Mouse (Mus musculus): ENCODE measurements around the gene Pigb. TPM values are rescaled to one million over a fixed set of nuclear protein-coding genes. Genes with fewer than 3 reads are reported as not detected.
A peak's percentile ranks its signal among the peaks of the same experiment; 100 is the strongest.

The Pigb gene
- polyA plus RNA-seq, 1 experiment from 2014 or later, result 9.5 TPM

DNA sequence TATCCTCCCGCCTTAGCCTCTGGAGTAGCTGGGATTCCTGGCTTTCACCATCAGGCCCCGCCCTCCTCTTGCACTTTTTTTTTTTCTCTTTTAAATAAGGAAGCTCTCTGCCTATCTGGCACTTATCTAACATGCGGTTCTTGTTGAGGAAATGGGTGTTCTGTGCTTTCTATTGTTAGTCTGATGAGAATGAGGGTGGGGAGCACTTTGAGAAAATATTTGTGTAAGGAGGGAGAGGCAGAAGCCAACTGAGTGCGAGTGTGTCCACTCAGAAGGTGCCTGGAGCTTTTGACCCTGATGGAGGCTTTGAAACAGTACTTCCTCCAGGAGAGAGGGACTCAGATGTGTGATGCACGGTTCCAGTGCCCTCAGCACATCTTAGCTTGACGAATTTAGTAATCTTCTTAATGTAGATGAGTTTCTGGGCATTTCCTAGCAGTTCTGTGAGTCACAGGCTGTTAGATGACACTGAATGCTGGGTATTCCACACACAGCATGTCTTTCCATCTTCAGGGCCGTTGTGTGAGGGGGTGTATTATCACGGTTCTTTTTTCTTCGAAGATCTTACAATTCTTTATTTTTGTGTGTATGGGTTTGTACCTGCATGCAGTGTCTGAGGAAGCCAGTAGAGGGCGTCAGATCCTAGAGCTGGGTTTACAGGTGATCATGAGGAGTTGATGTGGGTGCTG is 30.9 kb upstream of the Pigb start:
- no peaks in the 10 kb centered on the region for H3K27me3 ChIP-seq (replicated peaks)
- ATAC-seq (ENCODE audit: insufficient number of reproducible peaks, low FRiP score), result peak; percentile 66
- H3K9ac ChIP-seq, result no peak overlapping the region
- no peaks in the 10 kb centered on the region for H3K9me3 ChIP-seq (replicated peaks)
- no peak overlapping the region for H3K4me3 ChIP-seq
- 55% methylated on average over 10 of the region's 10 CpGs for WGBS
- peak overlapping the region; percentile 49 for H3K27ac ChIP-seq (ENCODE audit: poor library complexity, severe bottlenecking)
- peaks cover 16% of the 10 kb centered on the region for H3K4me1 ChIP-seq (replicated peaks)
- no peaks in the 10 kb centered on the region for H3K36me3 ChIP-seq
- no peak overlapping the region for H3K4me2 ChIP-seq

GRCm38 (mm10) chr9:73068688-73069087 is 28.5 kb upstream of the Pigb start:
- no peak overlapping the region for H3K27ac ChIP-seq (ENCODE audit: poor library complexity, severe bottlenecking)
- H3K4me2 ChIP-seq, result no peak overlapping the region
- no peaks in the 10 kb centered on the region for H3K27me3 ChIP-seq (replicated peaks)
- ATAC-seq (ENCODE audit: insufficient number of reproducible peaks, low FRiP score), result no peak
- H3K9me3 ChIP-seq (replicated peaks), result no peaks in the 10 kb centered on the region
- H3K4me1 ChIP-seq (replicated peaks), result peaks cover 20% of the 10 kb centered on the region
- no peaks in the 10 kb centered on the region for H3K36me3 ChIP-seq
- no peak overlapping the region for H3K9ac ChIP-seq
- no peak overlapping the region for H3K4me3 ChIP-seq
- 62% methylated on average over 6 of the region's 6 CpGs for WGBS

- Histone ChIP-seq H3K4me3 (no peak overlapping the region), H3K9ac (no peak overlapping the region), H3K36me3 (no peaks in the 10 kb centered on the region), H3K27ac (ENCODE audit: poor library complexity, severe bottlenecking) (peak overlapping the region; percentile 22; the same call in 1 of the 2 replicates), H3K27me3 (replicated peaks) (no peaks in the 10 kb centered on the region), H3K4me1 (replicated peaks) (peaks cover 24% of the 10 kb centered on the region), H3K9me3 (replicated peaks) (no peaks in the 10 kb centered on the region), H3K4me2 (no peak overlapping the region)
- ATAC-seq (ENCODE audit: insufficient number of reproducible peaks, low FRiP score), result peak; percentile 49; the same call in 1 of the 2 replicates
- 25% methylated on average over 6 of the region's 6 CpGs for WGBS
Observed at GRCm38 (mm10) chr9:73068230-73068679, 28.1 kb upstream of the Pigb start.

DNA sequence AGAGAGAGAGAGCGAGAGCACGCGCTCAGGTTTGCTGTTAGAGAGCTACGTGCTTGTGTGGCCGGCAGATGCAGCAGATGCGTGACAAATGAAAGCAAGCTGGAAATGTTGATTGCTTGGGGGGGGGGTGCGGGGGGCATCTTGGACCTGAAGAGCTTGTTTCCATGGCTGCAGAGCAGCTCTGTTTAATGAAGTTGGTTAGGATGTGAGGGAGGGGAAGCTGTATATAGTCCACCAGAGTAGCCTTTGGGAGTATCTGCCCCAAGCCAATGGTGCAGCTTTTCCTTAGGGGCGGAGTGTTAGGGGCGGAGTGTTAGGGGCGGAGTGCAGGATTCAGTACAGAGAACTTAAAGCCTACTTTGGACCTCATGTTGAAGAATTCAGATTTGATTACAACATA is 26.9 kb upstream of the Pigb start:
- Histone ChIP-seq H3K9ac (no peak overlapping the region), H3K36me3 (no peaks in the 10 kb centered on the region), H3K4me1 (replicated peaks) (peaks cover 26% of the 10 kb centered on the region), H3K27me3 (replicated peaks) (no peaks in the 10 kb centered on the region), H3K4me3 (no peak overlapping the region), H3K27ac (ENCODE audit: poor library complexity, severe bottlenecking) (no peak overlapping the region), H3K4me2 (peak overlapping the region; percentile 58), H3K9me3 (replicated peaks) (no peaks in the 10 kb centered on the region)
- 24% methylated on average over 10 of the region's 10 CpGs for WGBS
- no peak for ATAC-seq (ENCODE audit: insufficient number of reproducible peaks, low FRiP score)

DNA sequence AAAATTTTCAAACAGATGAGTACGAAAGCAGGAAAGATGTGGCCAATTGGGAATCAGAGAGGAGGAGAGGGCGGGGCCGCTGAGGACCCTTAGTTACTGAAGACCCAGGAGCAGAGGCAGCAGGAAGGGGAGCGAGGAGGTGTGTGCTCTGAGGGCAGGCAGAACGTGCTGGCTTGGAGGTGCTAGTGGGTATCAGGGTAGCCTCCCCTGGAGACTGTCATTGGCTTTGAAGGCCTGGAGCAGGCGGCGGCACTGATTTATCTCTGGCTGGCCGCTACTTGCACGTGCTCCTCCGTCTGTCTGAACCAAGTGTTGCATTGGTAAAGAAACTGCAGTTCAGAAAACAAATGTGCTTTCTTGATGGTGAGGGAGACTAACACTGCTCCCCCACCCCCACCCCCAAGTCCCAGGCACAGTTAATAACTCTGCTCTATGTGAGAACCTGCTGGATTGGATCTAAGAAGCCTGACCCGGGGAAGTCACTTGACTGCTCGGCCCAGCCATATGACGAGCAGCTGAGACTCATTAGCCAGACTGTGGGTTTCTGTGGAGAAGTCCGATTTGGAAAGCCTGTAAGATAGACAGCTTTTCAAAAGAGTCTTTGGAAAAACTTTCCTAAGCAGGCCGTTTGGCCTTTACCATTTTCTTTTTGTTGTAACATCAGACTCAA is 23.6 kb upstream of the Pigb start:
- H3K27ac ChIP-seq (ENCODE audit: poor library complexity, severe bottlenecking), result no peak overlapping the region
- peak overlapping the region; percentile 58 for H3K4me2 ChIP-seq
- ATAC-seq (ENCODE audit: insufficient number of reproducible peaks, low FRiP score), result no peak
- no peaks in the 10 kb centered on the region for H3K9me3 ChIP-seq (replicated peaks)
- no peaks in the 10 kb centered on the region for H3K27me3 ChIP-seq (replicated peaks)
- no peak overlapping the region for H3K4me3 ChIP-seq
- whole genome bisulfite sequencing, result 21% methylated on average over 15 of the region's 15 CpGs
- H3K36me3 ChIP-seq, result no peaks in the 10 kb centered on the region
- H3K4me1 ChIP-seq (replicated peaks), result peaks cover 26% of the 10 kb centered on the region
- H3K9ac ChIP-seq, result 0 out of 2 replicates have a peak overlapping the region, but pooled peaks have one; percentile 31

DNA sequence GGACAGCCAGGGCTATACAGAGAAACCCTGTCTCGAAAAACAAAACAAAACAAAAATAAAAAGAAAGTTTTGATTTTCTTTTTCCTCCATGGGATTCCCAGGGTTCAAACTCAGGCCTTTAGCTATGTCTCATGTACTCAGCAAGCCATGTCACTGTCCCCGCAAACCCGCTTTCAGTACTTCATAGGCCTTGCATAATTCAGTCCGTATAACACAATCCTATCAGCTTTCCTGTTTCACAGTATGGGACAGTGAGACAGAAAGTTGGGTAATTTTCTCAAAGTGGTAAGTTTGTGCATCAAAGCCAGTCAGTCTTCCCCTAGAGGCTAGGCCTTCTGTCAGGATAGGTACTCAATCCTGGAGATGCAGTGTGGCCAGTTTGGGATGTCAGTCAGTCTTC is 19.0 kb upstream of the Pigb start:
- 76% methylated on average over 4 of the region's 4 CpGs for WGBS

DNA sequence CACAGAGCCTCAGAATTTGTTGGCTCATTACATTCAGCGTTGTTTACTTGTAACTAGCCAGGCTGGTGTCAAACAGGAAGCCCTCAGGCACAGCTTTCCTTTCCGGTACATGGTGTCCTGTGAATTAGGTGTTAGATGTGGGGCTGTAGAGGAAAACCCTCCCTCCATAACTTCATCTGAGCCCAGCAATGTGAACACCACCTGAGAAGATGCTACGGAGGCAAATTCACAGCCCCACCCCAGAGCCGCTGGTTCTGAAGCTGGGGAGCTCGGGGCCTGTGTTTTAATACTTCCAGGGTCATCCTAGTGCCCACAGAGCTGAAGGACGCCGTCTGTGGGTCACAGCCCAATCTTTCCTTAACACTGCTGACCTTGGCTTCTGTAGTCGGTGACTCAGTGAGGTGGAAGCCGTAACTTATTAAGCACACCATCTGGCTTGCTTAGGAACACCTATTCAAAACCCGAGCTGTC is 15.3 kb upstream of the Pigb start:
- no peak overlapping the region for H3K4me2 ChIP-seq
- ATAC-seq (ENCODE audit: insufficient number of reproducible peaks, low FRiP score), result no peak
- H3K4me3 ChIP-seq, result no peak overlapping the region
- H3K9ac ChIP-seq, result no peak overlapping the region
- H3K4me1 ChIP-seq (replicated peaks), result 0 out of 2 replicates have a peak, but pooled peaks cover 5% of the 10 kb centered on the region
- WGBS, result 56% methylated on average over 10 of the region's 10 CpGs
- H3K27ac ChIP-seq (ENCODE audit: poor library complexity, severe bottlenecking), result no peak overlapping the region
- no peaks in the 10 kb centered on the region for H3K27me3 ChIP-seq (replicated peaks)
- no peaks in the 10 kb centered on the region for H3K9me3 ChIP-seq (replicated peaks)
- no peaks in the 10 kb centered on the region for H3K36me3 ChIP-seq

More for the DNA sequence above, 19.0 kb upstream of the Pigb start:
- Histone ChIP-seq H3K9me3 (replicated peaks) (no peaks in the 10 kb centered on the region), H3K27me3 (replicated peaks) (no peaks in the 10 kb centered on the region), H3K4me2 (no peak overlapping the region), H3K36me3 (no peaks in the 10 kb centered on the region), H3K4me3 (no peak overlapping the region), H3K4me1 (replicated peaks) (peaks cover 15% of the 10 kb centered on the region), H3K27ac (ENCODE audit: poor library complexity, severe bottlenecking) (no peak overlapping the region), H3K9ac (no peak overlapping the region)
- ATAC-seq (ENCODE audit: insufficient number of reproducible peaks, low FRiP score), result no peak

- Histone ChIP-seq H3K4me3 (no peak overlapping the region), H3K36me3 (no peaks in the 10 kb centered on the region), H3K9me3 (replicated peaks) (no peaks in the 10 kb centered on the region), H3K27ac (ENCODE audit: poor library complexity, severe bottlenecking) (no peak overlapping the region), H3K27me3 (replicated peaks) (no peaks in the 10 kb centered on the region), H3K4me1 (replicated peaks) (peaks cover 5% of the 10 kb centered on the region; the same call in 1 of the 2 replicates), H3K9ac (no peak overlapping the region), H3K4me2 (no peak overlapping the region)
- 59% methylated on average over 8 of the region's 8 CpGs for WGBS
- ATAC-seq (ENCODE audit: insufficient number of reproducible peaks, low FRiP score), result no peak
Observed at GRCm38 (mm10) chr9:73050606-73051005, 10.4 kb upstream of the Pigb start.

GRCm38 (mm10) chr9:73049833-73050232 is 9.7 kb upstream of the Pigb start:
- ATAC-seq (ENCODE audit: insufficient number of reproducible peaks, low FRiP score), result no peak
- Histone ChIP-seq H3K9me3 (replicated peaks) (no peaks in the 10 kb centered on the region), H3K9ac (no peak overlapping the region), H3K4me1 (replicated peaks) (no peaks in the 10 kb centered on the region; the same call in 1 of the 2 replicates), H3K27ac (ENCODE audit: poor library complexity, severe bottlenecking) (no peak overlapping the region), H3K4me3 (no peak overlapping the region), H3K4me2 (no peak overlapping the region), H3K27me3 (replicated peaks) (no peaks in the 10 kb centered on the region), H3K36me3 (no peaks in the 10 kb centered on the region)
- WGBS, result 58% methylated on average over 5 of the region's 5 CpGs

DNA sequence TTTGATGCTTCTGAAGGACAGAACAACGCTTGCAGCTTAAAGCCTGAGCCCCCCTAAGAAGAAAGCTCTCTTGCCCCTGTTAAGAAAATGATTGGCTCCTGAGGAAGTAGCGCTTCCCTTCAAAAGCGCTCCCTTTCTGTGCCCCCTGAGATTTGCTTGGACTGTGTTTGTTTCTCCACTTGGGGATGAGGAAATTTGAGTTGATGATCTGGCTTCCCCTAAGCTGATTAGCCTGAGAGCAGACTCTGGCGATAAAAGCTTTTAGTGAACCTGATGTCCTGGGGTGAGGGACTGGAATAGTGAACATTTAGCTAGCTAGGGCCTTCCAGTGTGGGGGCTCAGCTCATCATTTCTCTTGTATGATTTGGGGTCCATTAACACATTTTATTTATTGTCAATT is 8.7 kb upstream of the Pigb start:
- no peak overlapping the region for H3K9ac ChIP-seq
- no peak overlapping the region for H3K4me3 ChIP-seq
- H3K36me3 ChIP-seq, result no peaks in the 10 kb centered on the region
- peaks cover 4% of the 10 kb centered on the region; the same call in 1 of the 2 replicates for H3K4me1 ChIP-seq (replicated peaks)
- H3K27me3 ChIP-seq (replicated peaks), result no peaks in the 10 kb centered on the region
- no peaks in the 10 kb centered on the region for H3K9me3 ChIP-seq (replicated peaks)
- ATAC-seq (ENCODE audit: insufficient number of reproducible peaks, low FRiP score), result no peak
- H3K4me2 ChIP-seq, result no peak overlapping the region
- 12% methylated on average over 4 of the region's 4 CpGs for WGBS
- no peak overlapping the region for H3K27ac ChIP-seq (ENCODE audit: poor library complexity, severe bottlenecking)

- no peak overlapping the region for H3K4me2 ChIP-seq
- no peak overlapping the region for H3K4me3 ChIP-seq
- H3K27ac ChIP-seq (ENCODE audit: poor library complexity, severe bottlenecking), result no peak overlapping the region
- peaks cover 4% of the 10 kb centered on the region; the same call in 1 of the 2 replicates for H3K4me1 ChIP-seq (replicated peaks)
- no peaks in the 10 kb centered on the region for H3K36me3 ChIP-seq
- H3K9me3 ChIP-seq (replicated peaks), result no peaks in the 10 kb centered on the region
- WGBS, result 76% methylated on average over 2 of the region's 2 CpGs
- H3K9ac ChIP-seq, result no peak overlapping the region
- no peak for ATAC-seq (ENCODE audit: insufficient number of reproducible peaks, low FRiP score)
- no peaks in the 10 kb centered on the region for H3K27me3 ChIP-seq (replicated peaks)
Observed at GRCm38 (mm10) chr9:73047906-73048305, 7.7 kb upstream of the Pigb start.

Data from heart, embryonic 12.5 days (tissue).